Mouse (Mus musculus) cerebral cortex, adult 2 months (tissue): Measurements from ENCODE around the gene Kntc1.

ENCODE experiments used
- WGBS: fragments of 180-500 bp; shearing (Covaris S2); methylation state at CpG from one replicate; pipeline ENCODE4 v1.1.7; 2018; 5-methylcytosine and 5-hydroxymethylcytosine counted together

Gene Kntc1

DNA sequence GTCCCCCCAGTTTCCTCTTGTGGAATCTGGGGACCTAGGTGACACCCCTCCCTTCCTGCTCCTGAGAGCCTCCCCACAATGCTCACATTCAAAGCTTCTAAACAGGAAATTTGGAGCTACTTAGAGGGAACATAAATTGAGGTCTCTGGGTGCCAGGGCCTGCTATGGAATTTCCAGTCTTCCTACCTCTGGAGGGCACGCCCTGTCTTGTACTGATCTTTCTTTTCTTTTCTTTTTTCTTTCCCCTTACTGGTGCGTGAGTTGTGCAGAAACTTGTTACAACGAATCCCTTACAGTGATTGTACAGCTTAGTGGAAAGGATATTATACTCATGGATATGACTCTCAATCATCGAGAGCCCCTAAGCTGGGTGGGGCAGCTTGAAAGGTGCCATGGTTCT is 120.1 kb downstream of the Kntc1 start:
- 76% methylated on average over 4 of the region's 4 CpGs for WGBS
